Mouse (Mus musculus) stomach, postnatal 0 days (tissue): ENCODE data around the gene Casp12.

Experiments used
- CTCF ChIP-seq: IDR thresholded peaks from 2 replicates; pipeline ENCODE4 v1.5.1; 2016; ENCODE audit warnings: antibody characterized with exemption, low read depth, mild to moderate bottlenecking, moderate library complexity
- EP300 ChIP-seq: optimal IDR thresholded peaks from 2 replicates; pipeline ENCODE3; 2016; ENCODE audit warnings: antibody characterized with exemption

GRCm38 (mm10) chr9:5310112-5310511, 35.1 kb upstream of the Casp12 start:
- TF ChIP-seq CTCF (no peak), EP300 (no peak)
